Mouse (Mus musculus) CH12.LX (cell line): ENCODE data around the gene Gm21885. TPM values are rescaled to one million over a fixed set of nuclear protein-coding genes. Genes with fewer than 3 reads are reported as not detected.

Source experiments
- DNase-seq: peaks from one replicate; pipeline ENCODE4 v3.0.0-alpha.2; 2013; ENCODE audit errors: extremely low read depth
- H3K27ac ChIP-seq: 2 replicates; pipeline ENCODE4 v1.5.1; 2012; ENCODE audit warnings: low read depth, mild to moderate bottlenecking, control low read depth, moderate library complexity; ENCODE audit not compliant: insufficient read depth
- H3K27me3 ChIP-seq: replicated peaks from 2 replicates; pipeline ENCODE3; 2012; ENCODE audit warnings: inconsistent platforms
- H3K36me3 ChIP-seq, 2 experiments: replicated peaks in 1 of 2; 2 replicates each; pipeline versions ENCODE3 to v1.6.1; 2012; ENCODE audit warnings: inconsistent platforms in 1 of 2, low read length in 1 of 2, mild to moderate bottlenecking in 1 of 2, mixed read lengths in 1 of 2, moderate library complexity in 1 of 2; ENCODE audit not compliant: control insufficient read depth in 1 of 2, insufficient read depth in 1 of 2
- H3K4me1 ChIP-seq, 2 experiments: 2 replicates each; pipeline ENCODE4 v1.6.1; 2012; ENCODE audit warnings: inconsistent platforms in 1 of 2, moderate library complexity in 1 of 2; ENCODE audit not compliant: insufficient read depth in 2 of 2, control insufficient read depth in 1 of 2
- H3K4me2 ChIP-seq: 2 replicates; pipeline ENCODE4 v1.6.1; 2012; ENCODE audit warnings: low read depth, mild to moderate bottlenecking, control low read depth; ENCODE audit not compliant: poor library complexity, insufficient read depth, severe bottlenecking
- H3K4me3 ChIP-seq, 3 experiments: fragments of 150-350 bp in 1 of 3; sonication (generic) in 1 of 3; replicated peaks in 1 of 3; 2 replicates each; pipeline versions ENCODE3 to v1.5.1; 2011 to 2012; ENCODE audit warnings: low read depth in 2 of 3, low read length in 2 of 3, mild to moderate bottlenecking in 2 of 3, moderate library complexity in 2 of 3, control low read depth in 1 of 3, improper control_type of control experiment in 1 of 3, inconsistent platforms in 1 of 3, mixed read lengths in 1 of 3; ENCODE audit not compliant: poor library complexity in 1 of 3
- H3K79me2 ChIP-seq: replicated peaks from 2 replicates; pipeline ENCODE4 v1.6.1; 2012; ENCODE audit warnings: mild to moderate bottlenecking, moderate library complexity; ENCODE audit not compliant: control insufficient read depth, poor library complexity, insufficient read depth, severe bottlenecking; ENCODE audit errors: extremely low read depth
- H3K9ac ChIP-seq: 2 replicates; pipeline ENCODE4 v1.6.1; 2012; ENCODE audit warnings: low read depth, mild to moderate bottlenecking, control low read depth, moderate library complexity; ENCODE audit not compliant: insufficient read depth
- H3K9me3 ChIP-seq: replicated peaks from 2 replicates; pipeline ENCODE3; 2012; ENCODE audit warnings: low read length, inconsistent platforms, mixed read lengths
- BHLHE40 ChIP-seq: IDR thresholded peaks from 2 replicates; pipeline ENCODE4 v1.6.1; 2011; ENCODE audit warnings: mild to moderate bottlenecking, low read depth, low read length, improper control_type of control experiment
- CTCF ChIP-seq, 2 experiments: IDR thresholded peaks in 1 of 2; conservative IDR thresholded peaks in 1 of 2; 2 replicates each; pipeline ENCODE4 v1.5.1; 2011 to 2012; ENCODE audit warnings: low read depth in 2 of 2, low read length in 2 of 2, improper control_type of control experiment in 1 of 2, inconsistent platforms in 1 of 2, mild to moderate bottlenecking in 1 of 2, moderate library complexity in 1 of 2
- E2F4 ChIP-seq: IDR thresholded peaks from 2 replicates; pipeline ENCODE4 v1.6.1; 2011; ENCODE audit warnings: low read depth, low read length, improper control_type of control experiment; ENCODE audit not compliant: insufficient replicate concordance
- EP300 ChIP-seq: IDR thresholded peaks from 2 replicates; pipeline ENCODE4 v1.6.1; 2011; ENCODE audit warnings: low read length, improper control_type of control experiment
- GABPA ChIP-seq: IDR thresholded peaks from 2 replicates; pipeline ENCODE4 v1.6.1; 2012; ENCODE audit warnings: low read depth, low read length, improper control_type of control experiment, inconsistent platforms; ENCODE audit not compliant: insufficient replicate concordance
- IRF4 ChIP-seq: IDR thresholded peaks from 2 replicates; pipeline ENCODE4 v1.6.1; 2014; ENCODE audit warnings: low read depth, mild to moderate bottlenecking, inconsistent platforms, low read length, improper control_type of control experiment
- JUND ChIP-seq: conservative IDR thresholded peaks from 2 replicates; pipeline ENCODE4 v1.6.1; 2011; ENCODE audit warnings: low read depth, low read length, improper control_type of control experiment
- MXI1 ChIP-seq: IDR thresholded peaks from 2 replicates; pipeline ENCODE4 v1.6.1; 2011; ENCODE audit warnings: mild to moderate bottlenecking, low read depth, low read length, improper control_type of control experiment
- MYC ChIP-seq: IDR thresholded peaks from 2 replicates; pipeline ENCODE4 v1.6.1; 2011; ENCODE audit warnings: low read depth, mild to moderate bottlenecking, improper control_type of control experiment, low read length
- NELFE ChIP-seq: IDR thresholded peaks from 2 replicates; pipeline ENCODE4 v1.6.1; 2011; ENCODE audit warnings: low read depth, low read length, improper control_type of control experiment
- POLR2A ChIP-seq: IDR thresholded peaks from 2 replicates; pipeline ENCODE4 v1.6.1; 2011; ENCODE audit warnings: low read depth, mild to moderate bottlenecking, improper control_type of control experiment, low read length
- UBTF ChIP-seq: IDR thresholded peaks from 2 replicates; pipeline ENCODE4 v1.6.1; 2012; ENCODE audit warnings: low read depth, mild to moderate bottlenecking, inconsistent platforms, low read length, improper control_type of control experiment, moderate library complexity
- ZC3H11A ChIP-seq: IDR thresholded peaks from 2 replicates; pipeline ENCODE4 v1.6.1; 2012; ENCODE audit warnings: low read depth, mild to moderate bottlenecking, inconsistent platforms, low read length, improper control_type of control experiment
- ZKSCAN1 ChIP-seq: IDR thresholded peaks from 2 replicates; pipeline ENCODE4 v1.6.1; 2012; ENCODE audit warnings: low read depth, inconsistent platforms, low read length, improper control_type of control experiment, borderline replicate concordance
- ZMIZ1 ChIP-seq: IDR thresholded peaks from 2 replicates; pipeline ENCODE4 v1.6.1; 2012; ENCODE audit warnings: low read depth, mild to moderate bottlenecking, inconsistent platforms, low read length, improper control_type of control experiment
- dilution Hi-C: fragments of 300-500 bp; cut with MboI; formaldehyde crosslinking; loops from 2 replicates; pipeline ENCODE4 v1.14.3; 2020; ENCODE audit warnings: low sequenced_read_pairs; ENCODE audit not compliant: extremely low pct_unique_long_range_greater_than_20kb, extremely low pct_ligation_motif_present
- in situ Hi-C: fragments of 300-500 bp; cut with MboI; formaldehyde crosslinking; loops from 3 replicates; pipeline ENCODE4 v1.14.3; 2019; ENCODE audit warnings: low sequenced_read_pairs, low pct_ligation_motif_present, low pct_unique_long_range_greater_than_20kb, mixed read lengths
- polyA plus RNA-seq: library from polyadenylated mRNA; unstranded; fragments of >175 nt; gene quantifications from 2 replicates; pipeline ENCODE4 v1.2.1, GENCODE M21; 2012; ENCODE audit warnings: low read depth; ENCODE audit not compliant: insufficient read length
- total RNA-seq, 2 experiments: library from RNA; depleted of rRNA; stranded (reverse); fragments of 300-350 nt in 1 of 2; fragments of >200 nt in 1 of 2; gene quantifications; 2 replicates each; pipeline ENCODE4 v1.2.3; 2012 to 2014

Gene Gm21885
- total and polyA plus RNA-seq, 3 experiments, result 0.21 to 0.30 TPM; not detected in 1

- no peaks in the 10 kb centered on the region for H3K9me3 ChIP-seq
- H3K27me3 ChIP-seq, result no peaks in the 10 kb centered on the region
- H3K27ac ChIP-seq, result no peak overlapping the region
- TF ChIP-seq EP300 (no peak), MXI1 (no peak), E2F4 (no peak), ZMIZ1 (no peak), ZKSCAN1 (no peak)
- TF ChIP-seq, all 38 proteins: peak for 0
- DNase-seq, result no peak
- peaks cover 40% of the 10 kb centered on the region for H3K79me2 ChIP-seq
- peaks cover 77 to 98% of the 10 kb centered on the region in 2 experiments for H3K36me3 ChIP-seq
- no peaks in the 10 kb centered on the region for H3K4me1 ChIP-seq
- H3K4me2 ChIP-seq, result no peak overlapping the region
- no peak overlapping the region for H3K9ac ChIP-seq
- dilution Hi-C loops, result no loop called here
- in situ Hi-C loops, result no loop called here
- H3K4me3 ChIP-seq, result no peak overlapping the region
Measured at GRCm38 (mm10) chr11:94294996-94295845, 13.5 kb downstream of the Gm21885 start.

- DNase-seq, result no peak
- Histone ChIP-seq H3K36me3 (peaks cover 9 to 79% of the 10 kb centered on the region in 2 experiments), H3K27ac (no peak overlapping the region), H3K4me1 (peaks cover 11 to 70% of the 10 kb centered on the region in 2 experiments; a peak in 3 of 4 replicates), H3K9me3 (no peaks in the 10 kb centered on the region), H3K4me2 (no peak overlapping the region), H3K4me3 (no peak overlapping the region), H3K79me2 (peaks cover 96% of the 10 kb centered on the region), H3K27me3 (no peaks in the 10 kb centered on the region)
- dilution Hi-C loops, result no loop called here
- in situ Hi-C loops, result no loop called here
- TF ChIP-seq ZMIZ1, result no peak
- no peak for TF ChIP-seq IRF4
- no peak for TF ChIP-seq E2F4
- TF ChIP-seq NELFE, result no peak
- no peak for TF ChIP-seq POLR2A
- no peak for TF ChIP-seq JUND
- no peak for TF ChIP-seq UBTF
- TF ChIP-seq CTCF (conservative IDR thresholded peaks at IDR 0.05 in 1 of 2, IDR thresholded peaks at IDR 0.05 in 1 of 2; ENCODE audit: low read depth in 2 of 2, low read length in 2 of 2), result no peak
- no peak for TF ChIP-seq GABPA
- no peak for TF ChIP-seq MYC
- TF ChIP-seq BHLHE40, result no peak
- TF ChIP-seq ZC3H11A, result no peak
- TF ChIP-seq, all 38 proteins: peak for 0
- no peak overlapping the region for H3K9ac ChIP-seq
Measured at GRCm38 (mm10) chr11:94312733-94313132, 31.1 kb downstream of the Gm21885 start.
